Mouse (Mus musculus) embryonic facial prominence, embryonic 11.5 days (tissue): ENCODE results near the gene Vps53. TPM values are rescaled to one million over a fixed set of nuclear protein-coding genes. Genes with fewer than 3 reads are reported as not detected.
A peak's percentile ranks its signal among the peaks of the same experiment; 100 is the strongest.

ENCODE experiments used
- ATAC-seq: fragments of 200-750 bp; cut with Nextera tagmentation; replicated peaks from 2 replicates; pipeline ENCODE4 v1.8.0; 2017; ENCODE audit warnings: low read depth; ENCODE audit not compliant: insufficient number of reproducible peaks, low FRiP score, low TSS enrichment
- DNase-seq: peaks from one replicate; pipeline ENCODE4 v3.0.0-alpha.2; 2015; ENCODE audit warnings: low spot score
- H3K27ac ChIP-seq: fragments of 300-500 bp; sonication (generic); replicated peaks from 2 replicates; pipeline ENCODE4 v1.5.1; 2014; ENCODE audit warnings: mild to moderate bottlenecking, low read depth, low read length, control low read depth
- H3K27me3 ChIP-seq: fragments of 300-500 bp; sonication (generic); 2 replicates; pipeline ENCODE4 v1.6.1; 2014; ENCODE audit warnings: mild to moderate bottlenecking, low read length, moderate library complexity, mixed read lengths; ENCODE audit not compliant: control insufficient read depth, insufficient read depth
- H3K36me3 ChIP-seq: fragments of 300-500 bp; sonication (generic); replicated peaks from 2 replicates; pipeline ENCODE4 v1.6.1; 2014; ENCODE audit warnings: low read depth, mild to moderate bottlenecking, low read length, moderate library complexity, mixed read lengths; ENCODE audit not compliant: control insufficient read depth, insufficient read depth
- H3K4me1 ChIP-seq: fragments of 300-500 bp; sonication (generic); 2 replicates; pipeline ENCODE4 v1.6.1; 2014; ENCODE audit warnings: low read length, mixed read lengths; ENCODE audit not compliant: control insufficient read depth, insufficient read depth
- H3K4me2 ChIP-seq: fragments of 300-500 bp; sonication (generic); 2 replicates; pipeline ENCODE4 v1.6.1; 2014; ENCODE audit warnings: low read depth, mild to moderate bottlenecking, control low read depth, low read length, moderate library complexity
- H3K4me3 ChIP-seq: fragments of 300-500 bp; sonication (generic); 2 replicates; pipeline ENCODE4 v1.5.1; 2014; ENCODE audit warnings: low read depth, low read length, control low read depth
- H3K9ac ChIP-seq: fragments of 300-500 bp; sonication (generic); replicated peaks from 2 replicates; pipeline ENCODE4 v1.6.1; 2014; ENCODE audit warnings: mild to moderate bottlenecking, control low read depth, low read length
- H3K9me3 ChIP-seq: fragments of 300-500 bp; sonication (generic); replicated peaks from 2 replicates; pipeline ENCODE4 v1.6.1; 2016; ENCODE audit warnings: mild to moderate bottlenecking, low read length, inconsistent platforms, mixed read lengths; ENCODE audit not compliant: control insufficient read depth
- WGBS: fragments of 180-500 bp; shearing (Covaris S2); extraction: QIAGEN DNeasy Blood & Tissue Kit; methylation state at CpG from one replicate; pipeline ENCODE4 v1.1.7; 2014; 5-methylcytosine and 5-hydroxymethylcytosine counted together
- polyA plus RNA-seq: library from polyadenylated mRNA; unstranded; fragments of >200 nt; fragmentation: Nextera tagmentation; extraction: Ambion mirVana; gene quantifications from 2 replicates; pipeline ENCODE4 v1.2.1, GENCODE M21; 2014

Vps53 gene
- polyA plus RNA-seq, 1 experiment from 2014 or later, result 41.1 TPM

DNA sequence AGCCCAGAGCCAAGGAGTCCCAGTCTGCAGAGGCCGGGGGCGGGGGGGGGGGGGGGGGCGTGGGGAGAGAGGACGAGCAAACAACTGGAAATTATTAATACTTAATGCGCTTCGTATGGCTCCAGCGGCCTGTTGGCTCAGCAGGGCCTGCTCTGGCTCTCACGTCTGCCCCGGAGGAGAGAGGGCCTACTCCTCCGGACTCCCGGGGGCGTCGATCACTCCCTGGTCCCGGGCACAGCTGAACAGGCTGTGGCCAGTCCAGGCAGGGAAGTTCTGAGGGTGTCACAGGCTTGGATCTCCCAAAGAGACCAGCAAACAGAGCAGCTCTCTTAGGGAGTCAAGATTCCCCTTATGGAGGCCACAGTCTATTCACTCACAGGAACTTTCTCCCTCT, 151.4 kb downstream of the Vps53 start:
- Histone ChIP-seq H3K9me3 (no peaks in the 10 kb centered on the region), H3K36me3 (no peaks in the 10 kb centered on the region; the same call in 1 of the 2 replicates), H3K27ac (peak overlapping the region; percentile 67), H3K4me2 (peak overlapping the region; percentile 62), H3K4me1 (peaks cover 3% of the 10 kb centered on the region), H3K4me3 (peak overlapping the region; percentile 75), H3K27me3 (no peaks in the 10 kb centered on the region), H3K9ac (peak overlapping the region; percentile 81)
- peak; percentile 74 for DNase-seq
- WGBS, result 0% methylated on average over 11 of the region's 14 CpGs
- peak; percentile 29 for ATAC-seq

GRCm38 (mm10) chr11:76027139-76028071, 152.0 kb downstream of the Vps53 start, which contains the start of gene Rflnb:
TSS of gene Rflnb (minus strand) at chr11:76027782.
- no peaks in the 10 kb centered on the region for H3K9me3 ChIP-seq
- DNase-seq (peak; percentile 90), ATAC-seq (peak; percentile 87)
- H3K4me2 ChIP-seq, result peak within 1 kb of the TSS; percentile 62
- peak within 1 kb of the TSS; percentile 75 for H3K4me3 ChIP-seq
- H3K36me3 ChIP-seq, result no peaks in the 10 kb centered on the region; the same call in 1 of the 2 replicates
- H3K9ac ChIP-seq, result peak within 1 kb of the TSS; percentile 81
- no peaks in the 10 kb centered on the region for H3K27me3 ChIP-seq
- H3K27ac ChIP-seq, result peak within 1 kb of the TSS; percentile 67
- peaks cover 3% of the 10 kb centered on the region for H3K4me1 ChIP-seq
- under 1% methylated on average over 86 of the region's 112 CpGs for WGBS

DNA sequence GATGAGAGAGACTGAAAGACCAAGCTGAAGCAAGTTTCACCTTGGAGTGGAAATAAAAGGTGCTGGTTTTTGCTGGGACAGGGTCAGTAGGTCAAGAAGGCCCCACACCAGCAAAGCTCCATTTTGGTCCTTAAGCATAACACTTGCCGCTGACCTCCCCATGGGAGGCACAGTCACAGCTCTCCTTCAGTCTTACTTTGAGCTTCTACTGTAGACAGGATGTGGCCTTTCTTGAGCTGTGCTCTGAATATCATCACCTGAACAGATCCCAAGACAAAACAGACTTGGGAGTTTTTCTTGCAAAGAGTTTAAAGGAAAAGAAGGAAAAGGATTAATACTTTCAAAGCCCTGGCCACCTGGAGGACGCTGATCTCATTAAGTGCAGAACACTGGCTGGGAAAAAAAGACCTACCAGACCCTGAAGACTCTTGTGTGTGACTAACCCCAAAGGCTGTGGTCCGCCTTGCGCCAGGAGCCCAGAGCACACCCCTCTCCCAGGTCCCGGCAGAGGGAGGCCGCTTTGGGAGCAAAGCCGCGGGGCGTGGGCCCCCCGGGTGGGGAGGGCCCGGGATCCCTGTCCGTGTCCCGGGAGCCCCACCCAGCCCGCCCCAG, 152.8 kb downstream of the Vps53 start:
- Histone ChIP-seq H3K4me3 (peak overlapping the region; percentile 75), H3K4me2 (peak overlapping the region; percentile 62), H3K4me1 (peaks cover 3% of the 10 kb centered on the region), H3K36me3 (no peaks in the 10 kb centered on the region; the same call in 1 of the 2 replicates), H3K27ac (no peak overlapping the region), H3K9ac (peak overlapping the region; percentile 81), H3K9me3 (no peaks in the 10 kb centered on the region), H3K27me3 (no peaks in the 10 kb centered on the region)
- DNase-seq (no peak), ATAC-seq (no peak)
- WGBS, result 3% methylated on average over 14 of the region's 14 CpGs

- Histone ChIP-seq H3K4me3 (no peak overlapping the region), H3K9ac (no peak overlapping the region), H3K4me1 (peaks cover 3% of the 10 kb centered on the region), H3K27me3 (no peaks in the 10 kb centered on the region), H3K27ac (no peak overlapping the region), H3K4me2 (no peak overlapping the region; the same call in 1 of the 2 replicates), H3K36me3 (no peaks in the 10 kb centered on the region; the same call in 1 of the 2 replicates), H3K9me3 (no peaks in the 10 kb centered on the region)
- DNase-seq, result no peak
- no peak for ATAC-seq
- 65% methylated on average over 7 of the region's 7 CpGs for WGBS
Measured at GRCm38 (mm10) chr11:76025080-76025583, 154.3 kb downstream of the Vps53 start.

DNA sequence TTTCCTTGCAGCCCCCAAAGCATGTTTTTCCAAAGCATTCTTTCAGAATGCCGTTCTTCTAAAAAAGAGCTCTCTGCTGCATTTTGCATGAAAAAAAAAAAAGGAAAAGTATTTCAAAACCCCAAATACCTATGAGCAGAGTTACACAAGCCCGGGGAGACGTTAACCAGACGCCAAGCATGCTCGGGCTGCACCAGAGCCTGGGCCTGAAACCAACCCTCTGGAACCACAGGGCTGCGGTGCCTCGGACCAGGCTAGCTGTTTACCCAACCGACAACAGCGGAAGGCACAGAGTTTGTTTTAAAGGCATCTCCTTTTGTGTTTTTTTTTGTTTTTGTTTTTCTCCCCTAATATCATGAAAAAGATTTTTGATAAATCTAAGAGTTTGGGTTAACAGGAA, 158.5 kb downstream of the Vps53 start:
- DNase-seq, result no peak
- no peaks in the 10 kb centered on the region for H3K27me3 ChIP-seq
- WGBS, result 83% methylated on average over 9 of the region's 9 CpGs
- no peaks in the 10 kb centered on the region; the same call in 1 of the 2 replicates for H3K36me3 ChIP-seq
- H3K9ac ChIP-seq, result no peak overlapping the region
- H3K27ac ChIP-seq, result no peak overlapping the region
- H3K4me3 ChIP-seq, result no peak overlapping the region
- ATAC-seq, result no peak
- no peaks in the 10 kb centered on the region for H3K9me3 ChIP-seq
- H3K4me1 ChIP-seq, result no peaks in the 10 kb centered on the region; the same call in 1 of the 2 replicates
- H3K4me2 ChIP-seq, result no peak overlapping the region

GRCm38 (mm10) chr11:76019879-76020278, 159.6 kb downstream of the Vps53 start:
- Histone ChIP-seq H3K36me3 (no peaks in the 10 kb centered on the region), H3K9ac (no peak overlapping the region), H3K27ac (no peak overlapping the region), H3K4me1 (no peaks in the 10 kb centered on the region), H3K27me3 (no peaks in the 10 kb centered on the region), H3K9me3 (no peaks in the 10 kb centered on the region), H3K4me3 (no peak overlapping the region), H3K4me2 (no peak overlapping the region)
- ATAC-seq (no peak), DNase-seq (no peak)
- WGBS, result 80% methylated on average over 4 of the region's 4 CpGs

GRCm38 (mm10) chr11:76015814-76016213, 163.6 kb downstream of the Vps53 start:
- Histone ChIP-seq H3K9me3 (no peaks in the 10 kb centered on the region), H3K4me1 (no peaks in the 10 kb centered on the region), H3K36me3 (no peaks in the 10 kb centered on the region), H3K27me3 (no peaks in the 10 kb centered on the region), H3K4me2 (no peak overlapping the region), H3K9ac (no peak overlapping the region), H3K4me3 (no peak overlapping the region), H3K27ac (no peak overlapping the region)
- DNase-seq (no peak), ATAC-seq (no peak)
- WGBS, result 80% methylated on average over 4 of the region's 4 CpGs
